Mouse (Mus musculus): Measurements from ENCODE around the gene Proca1.
A peak's percentile ranks its signal among the peaks of the same experiment; 100 is the strongest.

The Proca1 gene

DNA sequence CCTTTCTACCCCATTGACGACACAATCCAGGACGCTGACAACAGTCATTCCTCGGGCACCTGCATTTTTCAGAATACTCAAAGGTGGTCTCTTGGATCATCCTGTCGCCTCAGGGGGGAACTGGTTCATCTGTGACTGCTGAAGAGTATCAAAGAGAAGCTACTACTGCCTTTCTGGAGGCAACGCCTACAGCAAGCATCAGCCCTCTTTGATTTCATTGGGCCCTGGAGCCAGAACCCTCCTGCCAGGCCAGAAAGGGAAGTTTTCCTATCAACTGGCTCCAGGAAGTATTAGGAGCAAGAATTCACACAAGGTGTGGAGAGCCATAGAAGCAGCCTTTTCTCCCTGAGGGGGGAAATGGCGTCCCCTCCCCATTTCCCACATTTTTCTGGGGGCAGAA is 26.6 kb upstream of the Proca1 start:
- no peak for DNase-seq

DNA sequence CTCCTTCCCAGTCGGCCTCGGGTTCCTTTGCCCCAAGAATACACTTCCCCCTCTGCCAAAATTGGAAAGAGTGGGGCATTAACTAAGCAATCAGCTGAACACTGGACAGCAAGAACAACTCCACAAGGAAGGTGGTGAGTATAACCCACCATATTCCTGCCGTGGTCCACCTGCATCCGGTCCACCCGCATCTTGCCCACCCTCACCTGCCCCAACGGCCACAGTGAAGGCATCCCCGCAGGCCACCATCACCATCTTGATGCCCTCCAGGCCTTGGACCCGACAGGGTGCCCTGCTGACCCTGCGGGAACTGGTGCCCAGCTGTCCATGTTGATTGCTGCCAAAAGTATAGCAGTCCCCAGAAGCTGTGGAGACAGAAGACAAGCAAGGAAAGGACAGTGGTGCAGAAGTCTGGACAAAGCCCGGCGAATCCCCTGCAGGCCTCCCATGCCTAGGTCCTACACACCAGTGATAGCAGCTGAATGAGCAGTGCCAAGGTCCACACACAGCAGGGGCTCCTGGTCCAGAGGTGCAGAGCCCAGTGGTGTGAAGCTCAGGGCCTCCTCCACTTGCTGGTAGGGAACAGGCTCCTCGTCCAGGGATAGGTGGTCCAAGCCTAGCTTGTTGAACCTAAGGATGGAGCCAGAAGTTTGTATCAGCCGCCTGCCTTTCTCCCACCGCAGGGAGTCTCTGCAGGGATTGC is 25.8 kb upstream of the Proca1 start:
- no peak for DNase-seq

DNA sequence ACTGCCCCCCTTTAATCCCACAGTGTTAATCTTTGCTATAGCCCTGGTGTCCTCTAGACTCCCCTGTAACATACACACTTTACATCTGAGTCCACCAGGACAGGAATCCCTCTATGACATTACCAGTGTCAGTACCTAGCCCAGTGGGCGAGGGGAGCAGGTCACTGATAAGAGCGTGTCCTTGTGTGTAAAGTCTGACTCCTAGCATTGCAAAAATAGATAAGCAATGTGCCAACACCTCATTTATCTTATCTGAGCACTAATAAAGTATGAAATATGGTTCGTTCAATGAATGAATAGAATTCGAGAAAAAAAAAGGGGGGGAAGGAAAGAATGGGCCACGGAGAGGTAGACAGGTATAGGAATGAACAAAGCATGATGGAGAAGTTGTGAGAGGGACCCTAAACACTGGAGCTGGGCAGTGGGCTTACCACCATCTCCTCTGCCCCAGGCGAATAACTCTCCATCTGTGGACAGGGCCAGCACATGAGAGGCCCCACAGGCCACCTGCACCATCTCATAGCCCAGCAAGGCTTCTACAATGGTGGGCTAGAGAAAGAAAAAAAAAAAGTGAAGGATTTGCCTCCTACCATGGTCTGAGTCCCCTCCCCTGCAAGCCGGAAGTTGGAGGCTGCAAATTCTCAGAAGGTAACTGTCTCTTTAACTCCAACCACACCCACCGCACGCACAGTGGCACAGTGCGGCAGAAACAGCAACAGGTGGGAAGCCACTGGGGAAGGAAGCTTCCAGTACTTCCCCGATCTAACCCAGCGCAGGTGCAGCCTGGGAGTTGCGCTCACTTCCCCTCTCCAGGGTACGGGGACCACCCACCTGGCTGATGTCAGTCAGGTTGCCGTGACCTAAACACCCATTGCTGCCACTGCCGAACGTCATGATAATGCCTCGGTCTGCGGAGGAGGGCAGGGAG is 24.4 kb upstream of the Proca1 start:
- DNase-seq, result no peak

DNA sequence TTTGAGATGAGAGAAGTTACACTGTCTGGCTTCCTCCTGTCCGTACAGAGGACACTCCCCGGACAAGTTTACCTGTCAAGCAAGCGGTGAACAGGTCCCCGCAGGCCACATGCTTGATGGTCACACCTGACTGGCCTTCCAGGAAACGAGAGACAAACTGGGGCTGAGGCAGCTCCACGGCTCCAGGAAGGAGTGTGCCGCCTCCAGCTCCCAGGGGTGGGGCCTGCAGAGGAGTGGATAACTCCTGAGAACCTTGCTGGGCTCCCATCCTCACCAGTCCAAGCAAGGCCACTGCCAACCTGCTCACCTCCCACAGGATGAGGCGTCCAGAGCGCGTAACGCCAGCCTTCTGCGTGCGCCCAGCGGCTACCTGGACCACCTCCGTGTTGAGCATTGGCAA is 22.9 kb upstream of the Proca1 start:
- peak; percentile 58 for DNase-seq

DNA sequence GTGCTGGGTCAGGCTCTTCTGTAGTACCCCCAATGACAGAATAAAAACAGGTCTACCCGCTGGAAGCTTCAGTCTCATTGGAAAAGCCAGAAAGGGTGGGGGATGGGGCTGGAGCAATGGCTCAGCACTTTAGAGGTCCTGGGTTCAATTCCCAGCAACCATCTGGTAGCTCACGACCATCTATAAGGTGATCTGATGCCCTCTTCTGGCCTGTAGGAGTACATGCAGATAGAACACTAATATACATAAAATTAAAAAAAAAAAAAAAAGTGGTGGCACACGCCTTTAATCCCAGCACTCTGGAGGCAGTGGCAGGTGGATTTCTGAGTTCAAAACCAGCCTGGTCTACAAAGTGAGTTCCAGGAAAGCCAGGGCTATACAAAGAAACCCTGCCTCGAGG is 21.9 kb upstream of the Proca1 start:
- no peak for DNase-seq

DNA sequence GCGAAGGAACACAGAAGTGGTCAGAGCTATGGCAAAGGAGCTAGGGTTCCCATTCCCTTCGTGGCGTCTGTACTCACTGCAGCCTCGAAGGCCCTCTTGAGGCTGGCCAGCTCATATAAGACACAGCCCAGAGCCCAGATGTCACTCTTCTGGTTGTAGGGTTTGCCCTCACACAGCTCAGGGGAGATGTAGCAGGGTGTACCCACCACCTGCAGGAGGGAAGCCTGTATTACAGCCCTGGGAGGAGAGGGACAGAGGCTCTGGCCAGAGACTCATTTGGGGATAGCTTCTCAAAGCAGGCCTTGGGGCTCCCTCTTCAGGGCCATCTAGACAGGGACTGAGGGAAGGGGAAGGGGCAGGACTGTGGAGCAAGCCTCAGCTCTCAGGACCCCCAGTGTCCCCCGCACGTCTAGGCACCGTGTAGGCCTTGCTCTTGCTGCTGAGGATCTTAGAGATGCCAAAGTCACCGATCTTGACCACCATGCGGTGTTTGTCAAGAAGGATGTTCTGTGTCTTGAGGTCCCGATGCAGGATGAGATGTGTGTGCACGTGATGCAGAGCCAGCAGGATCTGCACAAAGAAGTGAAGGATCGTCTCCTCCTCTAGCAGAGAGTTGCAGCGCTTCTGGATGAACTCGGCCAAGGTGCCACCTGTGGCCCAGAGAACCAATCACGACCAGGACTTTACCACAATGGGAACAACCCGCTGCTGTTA is 21.0 kb upstream of the Proca1 start:
- DNase-seq, result no peak

DNA sequence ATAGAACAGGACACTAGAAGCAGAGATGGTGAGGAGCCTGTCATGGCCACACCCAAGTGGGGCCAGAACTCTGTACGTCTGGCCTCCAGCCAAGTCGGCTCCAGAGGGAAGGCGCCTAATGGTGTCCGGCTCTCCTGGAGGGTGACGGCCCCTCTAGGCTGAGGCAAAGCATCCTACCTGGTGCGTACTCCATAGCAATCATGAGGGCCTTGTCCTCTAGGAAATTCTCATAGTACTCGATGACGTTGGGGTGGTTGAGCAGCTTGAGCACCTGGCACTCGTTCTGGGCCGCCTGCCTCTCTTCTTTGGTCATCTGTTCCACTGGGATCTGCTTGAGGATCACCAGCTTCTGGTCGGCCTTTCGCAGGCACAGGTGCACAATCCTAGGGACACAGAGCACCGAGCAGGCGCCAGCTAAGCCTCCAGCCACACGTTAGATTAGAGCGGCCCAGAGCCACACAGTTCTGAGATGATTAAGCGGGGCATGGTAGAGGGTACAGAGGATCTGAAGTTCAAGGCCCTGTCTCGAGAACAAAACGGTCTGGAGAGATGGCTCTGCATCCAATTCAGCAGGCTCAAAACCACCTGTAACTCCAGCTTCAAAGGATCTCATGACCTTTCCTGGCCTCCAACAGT is 20.3 kb upstream of the Proca1 start:
- DNase-seq, result no peak

DNA sequence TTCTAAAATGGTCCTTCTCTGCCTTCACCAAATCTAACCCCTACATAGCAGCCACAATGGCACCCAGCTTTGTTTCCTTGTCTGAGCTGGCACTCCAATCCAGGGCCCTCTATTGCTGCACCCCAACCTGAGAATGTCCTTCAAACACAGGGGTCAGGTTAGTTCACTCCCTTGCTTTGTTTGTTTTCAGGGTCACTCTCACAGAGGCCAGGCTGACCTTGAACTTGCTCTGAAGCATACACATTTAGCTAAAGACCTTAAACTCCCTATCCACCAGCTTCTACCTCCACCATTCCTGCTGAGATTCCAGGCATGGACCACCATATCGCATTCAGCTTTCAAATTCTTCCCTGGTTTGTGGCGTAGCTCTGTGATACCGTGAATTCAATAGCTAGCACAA is 18.7 kb upstream of the Proca1 start:
- DNase-seq, result no peak

DNA sequence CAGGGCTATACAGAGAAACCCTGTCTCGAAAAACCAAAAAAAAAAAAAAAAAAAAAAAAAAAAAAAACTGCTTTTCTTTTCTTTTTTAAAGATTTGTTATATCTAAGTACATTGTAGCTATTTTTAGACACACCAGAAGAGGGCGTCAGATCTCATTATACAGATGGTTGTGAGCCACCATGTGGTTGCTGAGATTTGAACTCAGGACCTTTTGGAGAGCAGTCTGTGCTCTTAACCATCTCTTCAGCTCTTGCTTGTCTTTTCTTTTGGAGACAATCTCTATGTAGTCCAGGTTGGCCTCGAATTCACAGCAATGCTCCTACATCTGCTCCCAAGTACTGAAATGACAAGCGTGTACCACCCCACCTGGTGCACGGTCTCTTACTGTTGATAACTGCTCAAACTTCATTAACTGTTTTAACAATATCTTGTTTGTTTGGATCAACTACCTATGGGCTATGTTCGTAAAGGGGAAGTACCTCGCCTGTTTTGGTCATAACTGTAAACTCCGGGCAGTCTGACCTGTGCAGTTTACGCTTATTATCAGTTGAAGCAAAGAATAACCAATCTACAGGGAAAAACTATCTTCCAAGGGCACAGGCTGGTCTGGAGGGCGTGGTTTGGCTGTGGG is 17.3 kb upstream of the Proca1 start:
- no peak for DNase-seq

DNA sequence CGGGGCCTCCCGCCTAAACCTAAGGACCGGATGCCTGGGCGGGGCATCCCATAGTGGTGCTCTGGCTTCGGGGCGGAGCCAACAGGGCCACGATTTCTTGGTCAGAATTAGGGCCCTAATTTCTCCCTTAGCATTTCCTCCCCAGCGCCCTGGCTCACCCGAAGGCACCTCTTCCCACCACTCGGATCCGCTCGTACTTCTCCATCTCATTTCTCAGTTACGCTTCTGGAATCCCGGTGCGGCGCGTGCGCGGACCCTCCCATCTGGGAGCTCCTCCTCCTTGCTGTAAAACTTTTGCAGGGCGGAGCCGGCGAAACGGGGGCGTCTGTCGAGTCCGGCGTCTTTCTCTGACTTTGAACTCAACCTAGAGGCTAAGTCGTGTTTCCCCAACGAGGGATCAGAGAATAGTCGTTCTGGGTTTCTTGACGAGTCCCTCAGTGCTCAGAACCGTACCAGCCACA is 16.8 kb upstream of the Proca1 start, which contains the start of the genes Nek8 and Tlcd1:
TSS of gene Nek8 (minus strand) at position 274 of the 461 bp plus-strand sequence.
TSS of gene Tlcd1 (plus strand) at position 310 of the 461 bp plus-strand sequence.
- DNase-seq, result peak; percentile 99

DNA sequence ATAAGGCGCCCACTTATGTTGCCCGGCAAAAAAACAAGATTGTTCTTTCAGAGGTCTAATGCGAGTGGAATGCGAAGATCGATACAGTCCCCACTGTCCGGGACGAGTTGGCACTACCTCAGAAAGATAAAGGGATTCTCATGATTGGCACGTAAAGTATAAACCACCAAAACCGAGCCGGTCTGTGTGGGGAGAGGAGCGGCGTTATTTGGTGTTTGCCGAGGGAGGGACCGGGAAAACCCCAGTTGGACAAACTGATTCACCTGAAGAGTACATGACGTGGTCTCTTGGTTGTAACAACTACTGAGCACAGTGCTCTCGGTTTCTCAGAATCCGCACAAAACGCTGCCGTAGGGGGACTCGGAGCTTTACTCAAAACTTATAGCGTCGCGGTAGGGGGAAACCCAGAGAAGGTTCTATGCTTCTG is 16.3 kb upstream of the Proca1 start:
- no peak for DNase-seq

DNA sequence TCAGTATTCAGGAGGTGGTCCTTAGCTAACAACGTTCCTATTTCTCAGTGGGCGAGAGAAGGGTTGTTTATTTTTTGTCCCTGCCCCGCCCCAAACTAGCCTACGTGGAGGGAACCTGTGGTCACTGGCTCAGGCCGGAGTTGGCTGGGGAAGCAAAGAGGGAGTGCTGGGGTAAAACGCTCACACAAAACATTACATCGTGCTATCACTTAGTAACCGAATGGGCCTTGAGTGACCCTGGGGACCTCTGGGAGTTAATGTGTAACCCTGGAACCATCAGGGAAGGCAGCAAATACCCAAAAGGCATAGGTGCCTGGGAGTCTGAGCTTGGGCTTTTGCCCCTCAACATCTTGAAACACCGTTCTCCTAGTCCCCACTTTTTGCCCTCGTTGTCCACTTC is 15.8 kb upstream of the Proca1 start:
- no peak for DNase-seq

DNA sequence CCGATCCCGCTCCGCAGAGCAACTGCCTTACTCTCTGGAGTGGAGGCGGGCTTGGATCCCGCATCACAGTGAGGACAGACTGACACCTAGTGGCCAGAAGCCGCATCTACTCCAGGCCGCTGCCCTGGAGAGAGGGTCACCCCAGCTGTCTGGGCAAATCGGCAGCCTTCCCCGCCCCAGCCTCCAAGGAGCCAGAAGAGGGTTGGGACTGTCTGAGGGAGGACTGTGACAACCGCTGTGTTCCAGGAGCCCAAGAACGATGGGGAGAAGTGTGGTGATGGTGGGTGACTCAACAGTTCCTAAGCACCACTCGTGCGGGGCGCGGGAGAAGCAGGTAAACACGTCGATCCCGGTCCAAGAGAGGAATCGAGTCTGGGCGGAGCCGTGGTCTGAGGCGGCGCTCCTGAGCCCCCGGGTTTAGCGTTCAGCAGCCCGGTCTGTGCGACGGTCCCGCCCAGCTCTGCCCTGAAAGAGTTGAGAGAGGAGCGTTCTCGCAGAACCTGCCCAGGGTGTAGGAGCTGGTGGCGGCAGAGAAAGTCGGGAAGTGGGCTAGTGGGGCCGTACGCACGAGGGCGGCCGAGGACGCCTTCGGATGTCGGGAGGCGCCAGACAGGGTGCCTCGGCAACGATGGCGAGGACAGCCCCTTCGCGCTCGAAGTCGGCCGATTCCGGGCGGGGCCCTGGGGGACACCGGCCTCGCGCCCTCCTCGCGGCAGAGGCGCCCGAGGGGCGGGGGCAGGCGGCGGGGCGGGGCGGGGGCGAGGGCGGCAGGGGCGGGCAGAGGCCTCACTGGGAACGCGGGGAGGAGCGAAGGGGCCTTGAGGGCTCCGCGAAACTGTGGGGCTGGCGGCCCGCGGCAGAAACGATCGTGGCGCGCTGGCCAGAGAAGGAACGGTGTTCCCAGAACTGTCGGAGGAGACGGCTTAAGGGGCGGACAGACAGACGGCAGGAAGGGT is 15.0 kb upstream of the Proca1 start:
- peak; percentile 99 for DNase-seq

DNA sequence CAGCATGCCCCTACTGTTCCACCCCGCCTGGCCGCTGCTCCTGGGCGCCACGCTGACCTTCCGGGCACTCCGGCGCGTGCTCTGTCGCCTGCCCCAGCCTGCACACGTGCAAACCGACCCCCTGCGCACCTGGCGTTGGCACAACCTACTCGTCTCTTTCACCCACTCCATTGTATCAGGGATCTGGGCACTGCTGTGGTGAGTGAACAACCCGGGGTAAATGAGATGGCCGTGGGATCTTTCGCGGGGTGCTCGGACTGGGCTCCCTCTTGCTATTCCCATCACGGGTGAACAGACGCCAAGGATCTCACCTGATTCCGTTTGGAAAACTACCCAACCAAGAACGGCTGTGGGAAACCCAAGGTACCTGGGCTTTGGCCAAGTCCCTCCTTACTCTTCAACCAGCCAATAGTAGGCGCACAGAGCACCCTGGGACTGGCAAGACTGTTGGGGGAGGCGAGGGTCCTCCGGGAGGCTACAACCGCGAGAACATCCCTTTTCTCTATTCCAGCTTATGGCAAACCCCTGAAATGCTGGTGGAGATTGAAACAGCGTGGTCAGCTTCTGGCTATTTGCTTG is 14.2 kb upstream of the Proca1 start:
- peak; percentile 85 for DNase-seq

DNA sequence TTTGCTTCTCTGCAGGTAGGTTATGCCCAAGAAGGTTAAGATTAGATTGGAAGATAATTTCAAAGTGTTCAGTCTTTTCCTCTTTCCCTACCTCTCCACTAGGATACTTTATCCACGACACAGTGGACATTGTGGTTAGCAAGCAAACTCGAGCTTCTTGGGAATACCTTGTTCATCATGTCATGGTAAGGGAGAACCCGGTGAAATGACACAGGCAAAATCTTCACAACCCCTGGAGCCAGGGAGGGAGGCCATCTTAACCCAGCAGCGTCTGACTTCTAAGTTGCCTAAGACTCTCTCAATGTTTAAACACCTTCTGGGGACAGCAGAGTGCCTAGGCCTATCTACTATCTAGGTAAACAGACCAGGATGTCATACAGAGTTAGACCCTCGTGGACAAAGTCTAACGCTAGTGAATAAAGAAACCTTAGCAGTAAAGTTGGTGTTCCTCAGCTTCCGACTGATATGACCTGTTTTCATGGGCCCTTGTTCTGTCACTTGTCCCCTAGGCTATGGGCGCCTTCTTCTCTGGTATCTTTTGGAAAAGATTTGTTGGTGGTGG is 13.7 kb upstream of the Proca1 start:
- no peak for DNase-seq

DNA sequence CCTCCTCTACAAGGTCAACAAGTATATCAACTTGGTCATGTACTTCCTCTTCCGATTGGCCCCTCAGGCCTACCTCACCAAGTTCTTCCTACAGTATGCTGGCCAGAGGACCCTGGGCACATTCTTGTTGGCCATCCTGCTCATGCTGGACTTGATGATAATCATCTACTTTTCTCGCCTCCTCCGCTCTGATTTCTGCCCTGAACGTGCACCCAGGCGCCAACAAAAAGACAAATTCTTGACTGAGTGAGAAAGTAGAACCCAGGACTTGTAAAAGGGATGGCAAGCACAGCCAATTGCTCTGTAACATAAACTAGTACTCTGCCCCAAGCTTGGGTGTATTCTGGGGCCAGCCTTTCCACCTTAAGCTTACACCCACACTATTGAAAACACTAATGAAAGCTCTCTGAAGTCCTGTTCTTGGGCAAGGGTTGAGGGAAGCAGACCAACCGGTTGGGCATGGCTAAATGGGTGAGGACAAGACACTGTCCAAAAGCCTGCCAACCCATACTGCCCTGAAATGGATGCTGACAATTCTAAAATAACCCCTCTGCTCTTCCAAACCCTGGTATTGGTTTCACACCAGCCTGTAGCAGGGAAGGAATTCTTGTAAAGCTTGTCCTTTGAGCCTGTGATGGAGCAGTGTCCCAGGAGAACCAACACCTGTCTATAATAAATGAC is 13.0 kb upstream of the Proca1 start:
- DNase-seq, result no peak

DNA sequence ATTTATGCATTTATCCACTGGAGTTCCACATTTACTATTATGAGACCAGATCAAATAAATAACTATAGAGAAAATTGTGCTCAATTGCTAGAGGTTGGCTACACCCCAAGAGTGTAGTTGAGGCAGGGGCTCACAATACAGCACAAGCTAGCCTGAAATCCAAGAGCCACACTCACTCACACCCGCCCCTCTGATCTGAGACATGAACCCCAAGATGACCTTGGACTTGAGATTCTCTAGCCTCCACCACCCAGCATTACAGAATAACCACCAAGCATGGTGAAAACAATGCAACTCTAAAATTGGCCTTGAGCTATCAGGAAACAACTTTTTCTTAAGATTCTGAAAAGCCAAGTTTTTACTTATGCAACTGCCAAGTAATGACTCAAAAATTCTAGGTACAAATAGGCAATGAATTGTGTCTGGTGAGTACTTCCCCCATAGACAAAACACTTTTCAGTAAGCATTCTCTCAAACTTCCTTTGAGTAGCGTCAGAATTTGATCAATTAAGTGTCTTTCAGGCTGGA is 11.3 kb upstream of the Proca1 start:
- DNase-seq, result no peak

DNA sequence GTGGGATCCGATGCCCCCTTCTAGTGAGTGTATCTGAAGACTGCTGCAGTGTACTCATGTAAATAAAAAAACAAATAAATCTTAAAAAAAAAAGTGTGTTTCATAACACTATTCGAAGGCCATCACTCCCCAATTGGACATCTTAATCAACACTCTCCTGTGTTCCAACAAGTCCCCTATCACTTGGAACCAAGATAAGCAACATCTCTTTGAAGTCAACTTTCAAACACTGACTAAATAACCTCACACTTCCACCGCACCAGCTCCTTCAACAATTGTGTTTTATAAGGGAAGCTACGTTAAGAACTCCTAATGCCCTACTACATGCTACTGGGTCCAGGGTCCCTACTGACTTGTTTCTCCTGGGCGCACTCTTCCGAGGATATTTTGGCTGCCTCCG is 10.7 kb upstream of the Proca1 start:
- no peak for DNase-seq
